Mouse (Mus musculus) right cerebral cortex, adult 18-20 months (tissue): ENCODE data around the gene Sbf2.
A peak's percentile ranks its signal among the peaks of the same experiment; 100 is the strongest.
"Not testable (repeated sequence)": the region's sequence is repeated elsewhere in the genome, so short reads cannot be mapped to it uniquely, and the experiment has no call there.

Experiments used
- DNase-seq: peaks from one replicate; pipeline ENCODE4 v3.0.0; 2022; ENCODE audit warnings: mixed read lengths

Gene Sbf2

GRCm38 (mm10) chr7:110388889-110389288 is 225.8 kb downstream of the Sbf2 start:
- not testable (repeated sequence) for DNase-seq

GRCm38 (mm10) chr7:110387565-110387964 is 227.2 kb downstream of the Sbf2 start:
- no peak for DNase-seq

GRCm38 (mm10) chr7:110385482-110385881 is 229.2 kb downstream of the Sbf2 start:
- no peak for DNase-seq

- no peak for DNase-seq
Measured at GRCm38 (mm10) chr7:110384343-110384742, 230.4 kb downstream of the Sbf2 start.

GRCm38 (mm10) chr7:110381625-110382024 is 233.1 kb downstream of the Sbf2 start:
- DNase-seq = no peak

GRCm38 (mm10) chr7:110379335-110379914 is 235.3 kb downstream of the Sbf2 start:
- DNase-seq = no peak

GRCm38 (mm10) chr7:110372529-110372928 is 242.2 kb downstream of the Sbf2 start:
- DNase-seq = no peak

- no peak for DNase-seq
Measured at GRCm38 (mm10) chr7:110362005-110362404, 252.7 kb downstream of the Sbf2 start.

- peak; percentile 13 for DNase-seq
Measured at GRCm38 (mm10) chr7:110361516-110361915, 253.2 kb downstream of the Sbf2 start.

GRCm38 (mm10) chr7:110359391-110359790 is 255.3 kb downstream of the Sbf2 start:
- no peak for DNase-seq

GRCm38 (mm10) chr7:110353971-110354370 is 260.8 kb downstream of the Sbf2 start:
- no peak for DNase-seq

- DNase-seq = peak; percentile 7
Measured at GRCm38 (mm10) chr7:110347250-110347649, 267.5 kb downstream of the Sbf2 start.

- DNase-seq = no peak
Measured at GRCm38 (mm10) chr7:110337601-110338000, 277.1 kb downstream of the Sbf2 start.

GRCm38 (mm10) chr7:110325381-110326110 is 289.2 kb downstream of the Sbf2 start:
- DNase-seq = no peak

- DNase-seq = no peak
Measured at GRCm38 (mm10) chr7:110324852-110325251, 289.9 kb downstream of the Sbf2 start.

GRCm38 (mm10) chr7:110321106-110321505 is 293.6 kb downstream of the Sbf2 start:
- no peak for DNase-seq

- no peak for DNase-seq
Measured at GRCm38 (mm10) chr7:110318971-110319519, 295.7 kb downstream of the Sbf2 start.

- no peak for DNase-seq
Measured at GRCm38 (mm10) chr7:110317412-110317811, 297.3 kb downstream of the Sbf2 start.

GRCm38 (mm10) chr7:110315352-110315751 is 299.4 kb downstream of the Sbf2 start:
- DNase-seq = no peak

- no peak for DNase-seq
Measured at GRCm38 (mm10) chr7:110314401-110314890, 300.3 kb downstream of the Sbf2 start.

GRCm38 (mm10) chr7:110313392-110314055 is 301.2 kb downstream of the Sbf2 start:
- no peak for DNase-seq

- DNase-seq = no peak
Measured at GRCm38 (mm10) chr7:110309246-110309645, 305.5 kb downstream of the Sbf2 start.

GRCm38 (mm10) chr7:110307741-110308140 is 307.0 kb downstream of the Sbf2 start:
- no peak for DNase-seq

- DNase-seq = no peak
Measured at GRCm38 (mm10) chr7:110306281-110306680, 308.4 kb downstream of the Sbf2 start.
